Mouse (Mus musculus) adrenal gland, adult 8-10 months (tissue): ENCODE results near the gene Wipf1. TPM values are rescaled to one million over a fixed set of nuclear protein-coding genes. Genes with fewer than 3 reads are reported as not detected.

Experiments used
- DNase-seq: peaks from one replicate; pipeline ENCODE4 v3.0.0; 2022
- total RNA-seq, 4 experiments: library from RNA; stranded (reverse); gene quantifications; 2 replicates each; pipeline ENCODE4 v1.2.4; 2022

Gene Wipf1
- total RNA-seq, 4 experiments from 2014 or later = 14.3 to 30.5 (median 19.8) TPM

DNA sequence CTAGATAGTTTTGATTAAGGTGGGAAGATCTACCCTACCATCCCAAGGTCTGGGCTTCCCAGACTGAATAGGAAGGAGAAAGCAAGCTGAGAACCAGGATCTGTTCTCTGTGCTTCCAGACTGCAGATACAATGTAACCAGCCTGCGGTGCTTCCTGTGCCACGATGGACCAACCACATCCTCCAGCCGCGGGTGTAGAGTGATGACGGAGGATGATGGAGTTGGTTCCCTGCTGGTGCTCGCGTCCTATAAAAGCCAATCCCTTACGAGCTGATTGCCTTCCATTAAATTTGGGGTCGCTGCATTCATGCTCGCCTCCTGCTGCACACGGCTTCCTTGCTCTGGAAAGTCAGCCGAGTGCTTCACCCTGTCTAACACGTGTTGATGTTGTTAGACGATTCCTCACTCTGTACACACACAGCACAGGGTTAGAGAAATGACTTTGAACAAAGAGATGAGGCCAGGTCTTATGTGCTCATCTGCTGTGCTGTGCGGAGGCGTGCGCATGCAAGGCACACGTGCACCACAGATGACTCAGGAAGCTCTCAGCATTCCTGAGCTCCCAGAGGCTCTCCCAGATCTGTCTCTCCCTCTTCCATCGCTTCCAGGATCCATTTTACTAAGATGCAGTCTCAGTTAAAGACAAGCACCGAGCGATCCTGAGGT lies 100.6 kb downstream of the Wipf1 start:
- no peak for DNase-seq

DNA sequence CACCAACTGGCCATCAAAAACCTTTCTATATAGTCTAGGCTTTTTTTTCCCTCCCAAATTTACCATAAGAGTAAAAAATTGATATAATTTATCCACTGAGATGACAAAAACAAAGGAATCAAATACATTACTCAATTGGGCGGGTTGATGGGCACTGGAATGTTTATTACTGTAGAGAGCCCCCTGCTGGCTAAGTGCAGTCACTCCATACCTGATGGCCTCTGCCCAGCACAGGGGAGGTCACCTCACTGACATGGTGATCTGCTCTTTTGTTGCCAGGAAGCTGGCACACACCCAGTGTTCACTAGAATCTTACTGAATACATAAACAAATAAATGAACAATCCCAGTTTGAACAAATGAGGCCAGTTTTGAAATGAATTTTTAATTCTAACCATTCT lies 102.2 kb downstream of the Wipf1 start:
- DNase-seq = no peak

DNA sequence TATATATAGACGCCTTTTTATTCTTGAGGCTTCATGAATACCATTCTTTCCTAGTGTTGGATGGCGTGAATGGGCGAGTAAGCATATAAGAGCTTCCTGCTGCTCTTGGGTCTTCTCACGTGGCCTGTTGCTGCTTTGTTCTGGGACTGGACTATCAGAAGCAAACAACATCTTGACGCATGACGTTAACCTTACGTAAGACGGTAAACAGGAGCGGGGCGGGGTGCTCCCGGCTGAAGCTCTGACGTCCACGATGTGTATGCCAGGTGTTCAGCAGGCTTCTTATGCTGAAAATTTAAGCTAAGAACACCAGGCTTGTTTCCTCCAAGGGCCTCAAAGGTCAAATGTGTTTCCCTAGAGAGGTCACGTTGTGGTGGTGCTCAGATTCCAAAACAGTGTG lies 103.7 kb downstream of the Wipf1 start:
- DNase-seq = no peak

DNA sequence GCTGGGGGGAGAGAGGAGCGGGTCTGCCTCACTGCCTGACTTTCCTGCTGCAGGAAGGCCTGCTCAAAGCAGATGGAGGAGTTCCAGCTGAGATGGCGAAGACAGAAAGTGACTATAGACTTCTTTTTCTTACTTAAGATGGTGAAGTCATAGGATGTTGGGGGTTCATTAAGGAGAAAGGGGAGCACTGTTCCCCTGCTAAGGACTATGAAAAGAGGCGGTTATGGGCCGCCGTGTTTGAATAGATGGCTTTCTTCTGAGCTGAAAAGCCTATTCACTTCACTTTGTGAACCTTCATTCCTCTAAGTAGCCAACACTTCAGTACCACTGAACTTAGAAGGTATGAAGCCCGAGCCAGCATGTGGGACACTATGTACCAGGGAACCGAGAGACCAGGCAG lies 109.8 kb downstream of the Wipf1 start:
- DNase-seq = no peak

DNA sequence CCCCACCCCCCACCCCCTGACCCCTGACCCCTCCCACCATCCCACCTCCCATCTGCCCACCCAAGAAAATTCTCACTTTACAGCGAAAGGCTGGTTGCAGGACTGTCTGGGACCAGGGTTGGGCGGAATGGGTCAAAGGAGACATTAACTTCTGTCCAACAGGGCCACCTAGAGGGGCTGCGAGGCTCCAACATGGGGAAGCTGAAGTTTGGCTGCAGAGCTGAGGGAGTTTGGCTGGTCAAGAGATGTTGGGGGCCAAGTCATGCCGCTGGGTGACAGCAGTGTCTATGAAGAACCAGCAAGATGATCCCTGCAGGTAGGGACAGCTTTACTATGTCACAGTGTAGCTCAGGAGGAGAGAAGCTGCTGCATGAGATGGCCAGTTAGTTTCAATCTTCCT lies 110.2 kb downstream of the Wipf1 start:
- DNase-seq = no peak

DNA sequence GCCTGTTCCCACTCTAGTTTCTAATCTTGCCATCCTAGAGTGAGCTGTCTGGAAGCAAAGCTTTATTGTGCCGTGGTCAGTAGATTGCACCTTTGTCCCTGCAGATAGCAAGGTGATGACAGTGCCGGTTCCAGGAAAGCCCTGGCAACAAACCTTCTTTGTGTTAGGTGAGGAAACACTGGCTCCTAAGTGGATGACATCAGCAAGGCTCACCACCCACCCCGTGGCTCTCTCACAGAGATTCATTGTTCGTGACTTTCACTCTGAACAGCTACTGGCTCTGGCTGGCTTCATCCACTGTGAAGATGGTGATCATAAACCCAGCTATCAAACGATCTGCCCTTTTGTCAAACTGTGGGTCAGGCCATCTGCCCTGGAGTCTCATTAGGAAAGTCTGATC lies 113.6 kb downstream of the Wipf1 start:
- no peak for DNase-seq

DNA sequence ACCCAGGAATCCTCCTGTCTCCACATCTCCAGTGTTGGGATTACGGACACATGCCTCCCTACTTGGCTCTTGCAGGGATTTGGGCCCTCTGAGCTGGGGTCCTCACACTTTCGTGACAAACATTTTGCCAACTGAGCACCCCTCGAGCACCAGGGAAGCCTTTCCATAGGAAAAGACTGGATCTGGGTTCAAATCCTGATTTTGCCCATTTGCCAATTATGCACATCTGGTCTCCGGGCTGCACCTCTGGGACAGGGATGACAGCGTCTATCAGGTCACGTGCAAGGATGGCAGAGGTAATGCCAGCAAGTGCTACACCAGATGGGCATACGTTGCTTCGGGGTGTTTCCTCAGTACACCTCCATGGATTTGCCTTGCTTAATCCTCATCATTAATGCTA lies 119.5 kb downstream of the Wipf1 start:
- DNase-seq = no peak

DNA sequence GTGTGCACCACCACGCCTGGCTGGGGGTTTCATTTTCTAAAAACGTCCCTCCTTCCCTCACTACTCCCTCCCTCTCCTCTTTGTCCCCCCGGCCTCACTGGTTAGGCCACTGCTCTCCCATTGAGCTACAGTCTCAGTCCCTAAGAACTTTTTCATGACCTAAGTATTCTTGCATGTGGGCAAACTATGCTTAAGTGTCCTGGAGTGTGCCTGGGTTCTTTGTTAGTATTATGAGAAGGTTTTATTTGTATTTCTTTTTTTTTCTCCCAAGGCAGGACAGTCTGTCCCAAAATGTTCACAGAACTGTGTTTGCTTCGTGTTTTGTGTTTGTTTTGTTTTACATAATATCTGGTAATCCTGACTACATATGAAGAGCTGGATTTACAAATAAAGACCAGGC lies 121.9 kb downstream of the Wipf1 start:
- DNase-seq = no peak

DNA sequence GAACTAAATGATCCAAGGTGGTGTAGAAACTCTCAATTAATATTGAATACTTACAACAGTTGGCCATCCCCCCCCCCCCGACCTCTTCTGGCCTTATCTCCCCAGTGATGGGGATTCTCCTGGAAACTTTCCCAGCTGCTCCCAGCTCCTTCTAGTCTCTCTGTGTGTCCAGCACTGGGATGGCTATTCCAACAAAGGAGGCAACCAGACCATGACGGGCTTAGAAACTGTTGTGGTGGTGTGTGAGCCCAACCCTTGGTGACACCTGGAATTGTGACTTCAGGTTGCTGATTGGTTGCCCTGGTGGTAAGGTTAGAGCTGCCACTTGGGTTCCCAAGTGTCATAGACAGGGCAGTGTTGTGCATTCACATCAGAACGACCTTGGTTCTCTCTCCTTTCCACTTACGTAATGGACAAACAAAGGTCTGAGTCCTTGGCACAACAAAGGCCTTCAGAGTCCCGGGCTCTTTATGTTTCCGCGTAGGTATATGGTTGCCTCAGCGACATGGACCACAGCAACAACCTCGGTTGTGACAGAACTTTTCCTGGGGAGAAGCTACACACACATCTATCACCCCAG lies 123.1 kb downstream of the Wipf1 start:
- no peak for DNase-seq

DNA sequence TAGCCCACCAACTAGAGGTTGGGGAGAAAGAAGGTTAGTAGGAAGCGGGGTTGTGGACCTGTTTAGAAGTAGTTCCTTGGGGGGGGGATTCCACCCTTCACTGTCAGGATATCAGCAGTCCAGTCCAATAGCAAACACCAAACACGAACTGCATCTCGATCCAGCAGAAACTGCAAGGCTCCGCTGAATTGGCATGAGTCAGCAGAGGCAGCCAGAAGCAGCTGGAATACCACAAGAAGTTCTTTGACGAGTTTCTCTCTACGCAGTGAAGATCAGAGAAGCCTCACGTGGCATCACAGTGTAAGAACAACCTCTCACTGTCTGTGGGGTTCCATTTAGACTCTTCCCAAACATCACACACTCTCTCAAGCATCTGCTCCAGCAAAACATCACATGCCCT lies 124.6 kb downstream of the Wipf1 start:
- no peak for DNase-seq

DNA sequence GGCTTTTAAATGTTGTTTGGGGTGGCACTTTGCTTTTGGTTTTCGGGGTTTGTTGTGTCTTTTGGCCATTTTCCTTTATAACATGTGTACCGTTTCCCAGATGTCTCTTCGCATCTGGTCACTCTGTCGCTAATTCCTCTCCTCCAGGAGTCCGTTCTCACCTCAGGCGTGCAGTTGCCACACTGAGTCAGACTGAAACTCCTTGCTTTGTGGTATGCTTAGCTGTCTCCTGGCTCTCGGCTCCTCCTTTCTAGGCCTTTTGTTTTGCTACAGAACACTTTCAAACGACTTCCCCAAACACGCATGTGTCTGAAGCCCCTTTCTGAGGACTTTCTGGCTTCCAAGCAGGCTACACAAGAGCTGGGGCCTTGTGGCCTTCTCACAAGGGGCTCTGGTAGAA lies 125.1 kb downstream of the Wipf1 start:
- no peak for DNase-seq

DNA sequence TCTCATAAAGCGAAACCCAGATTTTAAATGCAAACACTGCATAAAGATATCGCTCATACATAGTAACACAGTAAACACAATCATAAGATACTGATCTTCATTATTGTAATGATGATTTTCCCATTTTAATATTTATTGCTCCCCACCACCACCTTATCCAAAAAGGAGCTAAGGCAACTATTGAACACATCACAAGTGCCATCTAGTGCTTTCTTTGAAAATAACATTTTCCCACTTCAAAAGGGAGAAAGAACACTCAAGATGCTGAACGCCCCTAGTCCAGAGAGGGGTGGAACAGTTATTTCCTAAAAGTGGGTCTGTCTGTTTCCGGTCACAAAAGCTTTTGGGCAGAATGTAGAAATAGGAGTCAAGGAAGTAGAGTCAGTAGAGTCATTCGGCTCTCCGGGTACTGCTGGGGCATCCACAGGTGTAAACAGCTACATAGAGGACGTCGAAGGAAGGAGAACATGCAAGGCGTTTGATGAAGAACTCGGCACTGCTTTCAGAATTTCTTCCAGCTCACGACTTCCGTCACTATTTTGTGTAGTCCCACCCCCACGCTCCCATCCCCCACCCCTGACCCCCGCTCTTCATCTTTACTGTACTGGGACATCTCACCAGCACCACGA lies 126.0 kb downstream of the Wipf1 start:
- no peak for DNase-seq

DNA sequence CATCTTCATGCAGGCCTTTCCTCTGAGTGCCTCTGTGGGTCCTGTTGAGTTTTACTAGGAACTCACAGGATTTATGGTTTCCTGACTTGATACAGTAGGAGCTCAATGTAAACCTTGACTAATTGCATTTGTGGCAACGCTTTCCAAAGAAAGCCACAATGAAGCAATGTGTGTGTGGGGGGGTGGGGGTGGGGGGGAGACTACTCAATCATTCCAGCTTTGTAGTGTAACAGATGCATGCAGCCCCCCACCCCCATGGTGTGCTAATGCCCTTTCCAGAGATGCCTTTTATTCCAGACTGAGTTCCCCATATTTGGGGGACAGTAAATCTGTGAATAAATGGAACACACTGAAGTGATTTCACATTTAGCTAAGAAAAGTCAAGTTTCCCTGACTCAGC lies 127.8 kb downstream of the Wipf1 start:
- DNase-seq = no peak

DNA sequence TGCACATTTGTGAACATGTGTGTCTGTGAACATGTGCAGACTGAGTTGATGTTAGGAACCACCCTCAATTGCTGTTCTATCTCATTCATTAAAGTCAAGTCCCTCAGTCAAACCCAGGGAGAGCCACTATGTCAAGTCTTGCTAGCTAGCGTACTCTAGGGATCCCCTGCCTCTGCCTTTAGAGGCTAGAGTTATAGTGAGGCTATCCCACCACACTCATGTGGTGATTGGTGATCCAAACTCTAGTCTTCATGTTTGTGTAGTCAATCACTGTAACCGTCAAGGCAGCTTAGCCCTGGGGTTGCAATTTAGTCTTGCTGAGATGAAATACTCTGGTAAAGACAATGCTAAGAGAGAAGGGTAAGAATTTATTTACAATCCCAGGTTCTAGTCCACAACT lies 132.1 kb downstream of the Wipf1 start:
- DNase-seq = no peak

DNA sequence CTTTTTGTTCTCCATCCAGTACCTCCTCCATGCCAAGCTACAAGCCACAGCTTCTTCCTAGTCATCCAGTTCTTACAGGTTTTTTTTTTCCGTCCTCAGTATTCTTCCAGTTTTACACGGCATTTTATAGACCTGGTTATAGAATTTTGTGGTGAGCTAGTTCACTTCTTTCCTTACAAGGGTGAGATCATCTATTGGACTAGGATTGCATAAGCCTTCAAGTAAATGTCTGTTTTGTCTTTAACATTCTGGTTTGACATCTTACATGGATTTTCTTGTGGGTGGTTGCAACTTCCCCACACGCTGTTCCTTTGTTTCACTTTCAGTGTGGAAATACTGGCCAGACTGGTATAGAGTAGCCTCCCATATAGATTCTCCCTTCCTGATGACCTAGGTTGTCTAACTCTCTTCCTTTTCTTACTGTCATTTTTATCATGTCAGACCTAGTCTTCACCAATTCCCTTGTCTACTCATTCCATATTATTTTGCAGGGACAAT lies 132.7 kb downstream of the Wipf1 start:
- no peak for DNase-seq

DNA sequence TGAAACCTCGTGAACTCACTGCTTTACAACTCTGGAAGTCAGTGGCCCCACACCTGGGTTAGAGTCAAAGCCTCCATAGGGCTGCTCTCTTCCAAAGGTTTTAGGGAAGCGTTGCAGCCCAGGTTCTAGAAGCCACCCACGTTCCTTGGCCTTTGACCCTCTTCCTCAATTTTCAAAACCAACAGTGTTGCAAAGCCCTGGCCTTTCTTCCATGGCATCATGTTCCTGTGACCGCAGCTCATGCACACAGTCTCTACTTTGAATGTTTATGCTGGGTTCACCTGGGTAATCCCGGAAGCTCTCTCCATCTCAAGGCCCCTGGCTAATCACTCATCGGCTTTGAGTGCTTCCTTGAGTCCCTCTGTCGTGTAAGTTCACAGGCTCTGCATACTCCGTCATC lies 134.0 kb downstream of the Wipf1 start:
- no peak for DNase-seq

DNA sequence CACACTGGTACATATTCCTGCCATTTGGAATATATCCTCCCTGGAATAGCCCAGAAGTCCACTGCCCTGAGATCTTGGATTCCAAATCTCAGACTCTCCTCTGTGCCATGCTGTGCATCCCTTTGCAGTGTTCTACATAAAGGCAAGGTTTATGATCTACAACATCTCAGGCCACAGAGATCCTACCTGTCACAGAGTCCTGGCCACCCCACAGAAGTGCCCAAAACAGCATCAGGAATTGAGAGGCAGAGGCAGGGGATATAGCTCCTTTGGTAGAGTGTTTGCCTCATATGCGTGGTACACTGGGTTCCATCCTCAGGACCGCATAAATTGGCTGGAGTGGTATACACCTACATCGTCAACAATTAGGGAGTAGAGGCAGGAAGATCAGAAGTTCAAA lies 135.1 kb downstream of the Wipf1 start:
- DNase-seq = no peak

DNA sequence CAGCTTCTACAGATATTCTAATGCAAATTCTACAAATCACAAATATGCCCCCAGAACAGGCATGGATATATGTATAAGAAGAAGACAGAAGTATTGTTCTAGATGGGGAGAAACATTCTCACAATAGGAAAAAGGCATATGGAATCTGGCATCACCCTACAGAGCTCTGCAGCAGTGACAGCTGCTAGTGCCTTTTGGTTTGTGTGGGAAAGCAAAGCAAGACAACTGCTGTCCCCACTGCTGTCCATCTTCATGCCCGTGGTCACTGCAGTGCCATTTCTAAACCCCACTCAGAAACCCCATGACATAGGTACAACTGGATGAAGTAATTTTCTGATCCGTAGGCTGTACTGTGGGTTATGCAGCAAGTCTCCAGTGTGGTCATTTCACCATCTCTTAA lies 136.8 kb downstream of the Wipf1 start:
- DNase-seq = no peak

DNA sequence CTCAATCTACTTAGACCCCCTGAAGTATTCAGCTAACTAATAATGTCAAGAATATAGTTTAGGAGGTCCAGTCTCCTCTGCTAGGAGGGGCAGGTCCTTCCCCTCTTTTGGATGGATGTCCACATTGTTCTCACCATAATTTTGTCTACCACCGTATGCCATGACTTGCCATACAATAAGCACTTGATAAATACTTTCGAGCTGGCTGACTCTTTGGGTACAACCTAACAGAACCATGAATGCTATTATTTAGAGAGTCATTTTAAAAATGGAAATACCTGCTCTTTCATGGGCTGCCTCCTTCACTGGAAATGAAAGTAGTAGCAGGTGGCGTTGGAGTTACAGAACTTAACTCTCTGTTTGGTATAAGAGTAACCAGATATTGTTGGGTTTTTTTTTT lies 139.6 kb downstream of the Wipf1 start:
- no peak for DNase-seq

DNA sequence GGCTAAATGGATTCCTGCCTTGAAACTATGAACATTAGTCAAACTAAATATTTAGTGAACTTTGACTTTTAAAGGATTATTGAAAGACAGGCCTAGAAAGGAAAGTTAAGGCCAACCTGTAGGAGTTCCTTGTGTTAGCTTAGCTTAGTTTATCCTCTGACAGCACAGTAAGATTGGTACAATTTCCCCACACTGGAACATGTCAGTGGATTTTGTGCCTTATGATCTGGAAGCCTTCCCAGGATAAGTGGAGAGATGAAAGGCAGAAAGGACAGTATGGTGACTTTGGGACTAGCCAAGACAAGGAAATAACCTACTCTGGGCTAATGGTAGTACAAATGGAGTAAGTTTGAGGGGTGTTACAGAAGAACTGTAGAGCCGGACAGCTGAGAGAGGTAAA lies 141.7 kb downstream of the Wipf1 start:
- no peak for DNase-seq

DNA sequence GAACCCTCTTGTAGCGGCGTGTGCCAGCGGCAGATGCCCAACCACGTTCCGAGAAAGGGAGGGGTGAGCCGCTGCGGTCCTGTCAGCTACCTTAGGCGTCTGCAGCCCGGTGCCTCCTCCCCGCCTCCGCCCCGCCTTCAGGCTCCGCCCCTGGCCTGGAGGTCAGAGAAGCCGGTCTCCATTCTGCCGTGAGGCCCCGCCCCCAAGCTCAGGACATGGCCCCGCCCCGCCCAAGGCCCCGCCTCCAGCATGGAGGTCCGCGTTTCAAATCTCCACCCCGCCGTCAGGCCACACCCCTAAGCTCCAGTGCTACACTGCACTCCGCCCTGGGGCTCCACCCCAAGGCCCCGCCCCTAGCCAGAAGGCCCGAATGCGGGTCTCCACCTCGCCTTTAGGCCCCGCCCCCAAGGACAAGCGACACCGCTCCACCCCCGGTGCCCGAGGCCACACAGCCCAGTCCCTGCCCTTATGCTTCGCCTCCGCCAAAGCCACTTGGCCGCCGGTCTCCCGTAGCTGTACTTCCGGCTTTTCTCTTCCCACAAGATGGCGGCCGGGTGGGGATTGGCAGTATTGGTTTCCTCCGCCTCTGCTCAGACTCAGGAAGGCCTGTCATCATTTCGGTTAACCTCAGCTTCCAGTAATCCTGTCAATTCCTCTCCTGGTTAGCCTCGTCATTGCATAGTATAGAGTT lies 143.0 kb downstream of the Wipf1 start, which contains the start of gene Gpr155:
Gene Gpr155 (minus strand): TSS at position 217 of the 691 bp plus-strand sequence.
- DNase-seq = peak; percentile 100

DNA sequence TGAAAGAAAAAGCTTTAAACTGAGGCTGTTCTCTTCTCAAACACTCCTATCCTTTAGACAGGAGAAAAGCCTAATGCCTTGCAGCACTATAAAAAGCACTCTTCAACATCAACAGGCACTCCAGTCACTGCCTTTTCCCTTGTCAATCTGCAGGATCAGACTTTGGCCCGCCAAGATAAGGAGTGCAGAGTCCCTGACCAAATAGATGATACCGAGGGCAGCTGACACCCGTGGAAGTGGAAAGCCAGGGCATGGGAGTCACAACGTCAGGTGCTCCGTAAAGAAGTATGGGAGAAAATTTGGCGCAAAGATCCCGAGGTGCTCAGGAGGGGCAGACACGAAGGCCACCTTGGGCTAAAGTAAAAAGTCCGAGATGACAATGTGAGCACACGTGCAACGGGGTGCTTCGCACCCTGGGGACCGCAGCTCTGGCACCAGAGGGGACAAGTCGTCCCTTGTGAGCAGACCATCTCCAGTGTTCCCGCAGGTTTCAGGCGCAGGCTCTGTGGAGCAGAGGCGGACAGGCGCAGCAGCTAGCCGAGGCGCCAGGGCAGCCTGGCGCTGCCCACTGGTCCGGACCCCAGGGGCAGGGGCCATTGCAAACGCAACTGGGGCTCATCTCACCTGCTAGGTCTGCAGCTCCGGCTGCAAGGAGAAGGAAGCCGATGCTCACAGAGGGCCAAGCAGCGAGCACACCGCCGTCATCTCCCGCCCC lies 143.7 kb downstream of the Wipf1 start:
- no peak for DNase-seq

DNA sequence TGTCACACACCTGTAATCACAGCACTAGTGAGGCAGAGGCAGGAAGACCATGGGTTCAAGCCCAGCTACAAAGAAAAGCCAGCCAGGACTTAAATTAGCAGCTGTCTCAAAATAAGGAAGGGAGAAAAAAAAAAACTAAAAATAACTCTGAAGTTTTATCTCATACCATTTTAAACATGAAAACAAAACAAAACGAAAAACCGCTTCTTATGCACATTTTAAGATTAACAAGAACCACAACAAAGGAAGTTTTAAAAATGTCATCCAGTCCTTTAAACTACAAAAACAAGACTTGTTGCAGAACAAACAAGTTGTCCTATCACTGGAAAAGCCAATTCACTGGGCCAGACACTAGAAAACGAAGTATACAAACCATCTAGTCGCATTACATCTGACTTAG lies 144.4 kb downstream of the Wipf1 start:
- DNase-seq = no peak
